Mouse (Mus musculus): ENCODE data around the gene Macrod2.

DNA sequence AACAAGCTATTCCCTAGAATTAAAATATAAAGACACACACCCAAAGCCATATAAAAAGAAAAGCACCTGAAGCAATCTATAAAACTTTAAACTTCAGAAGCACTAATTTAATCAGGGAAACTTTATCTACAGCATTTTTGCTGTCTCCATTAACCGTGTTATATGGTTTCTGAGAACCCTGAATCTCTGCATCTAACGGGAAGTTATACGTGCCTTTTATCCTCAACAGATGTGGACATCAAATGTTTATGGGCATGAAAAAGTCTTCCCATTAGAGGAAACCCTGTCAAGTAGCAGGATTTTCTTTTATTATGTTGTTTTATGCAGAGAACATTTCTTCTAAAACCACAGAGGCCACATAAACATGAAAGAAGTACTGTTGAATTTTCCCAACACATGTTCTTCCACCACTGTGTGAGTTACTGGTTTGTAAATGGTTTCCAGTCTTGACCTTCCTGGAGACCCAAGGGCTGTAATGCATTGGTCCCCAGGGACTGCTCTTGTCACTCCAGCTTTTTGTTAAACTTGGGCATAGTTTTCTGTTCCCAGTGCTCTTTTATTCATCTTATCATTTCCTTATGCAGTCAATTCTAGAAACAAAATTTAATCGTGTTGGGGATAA is 1629.5 kb downstream of the Macrod2 start:
- TF ChIP-seq GATA1 (IDR thresholded peaks at IDR 0.05; ENCODE audit: borderline replicate concordance, low read length): no peak
- no peak for TF ChIP-seq FLI1 (IDR thresholded peaks at IDR 0.05; ENCODE audit: low read length)

Data from megakaryocyte, embryonic 14.5 days (primary cell).